Mouse (Mus musculus) embryo, embryonic 11 days (tissue): ENCODE results near the gene Tgfbr2.
"Not testable (repeated sequence)": the region's sequence is repeated elsewhere in the genome, so short reads cannot be mapped to it uniquely, and the experiment has no call there.

Experiments
- DNase-seq: peaks from one replicate; pipeline ENCODE4 v3.0.0-alpha.2; 2015

Tgfbr2 gene

DNA sequence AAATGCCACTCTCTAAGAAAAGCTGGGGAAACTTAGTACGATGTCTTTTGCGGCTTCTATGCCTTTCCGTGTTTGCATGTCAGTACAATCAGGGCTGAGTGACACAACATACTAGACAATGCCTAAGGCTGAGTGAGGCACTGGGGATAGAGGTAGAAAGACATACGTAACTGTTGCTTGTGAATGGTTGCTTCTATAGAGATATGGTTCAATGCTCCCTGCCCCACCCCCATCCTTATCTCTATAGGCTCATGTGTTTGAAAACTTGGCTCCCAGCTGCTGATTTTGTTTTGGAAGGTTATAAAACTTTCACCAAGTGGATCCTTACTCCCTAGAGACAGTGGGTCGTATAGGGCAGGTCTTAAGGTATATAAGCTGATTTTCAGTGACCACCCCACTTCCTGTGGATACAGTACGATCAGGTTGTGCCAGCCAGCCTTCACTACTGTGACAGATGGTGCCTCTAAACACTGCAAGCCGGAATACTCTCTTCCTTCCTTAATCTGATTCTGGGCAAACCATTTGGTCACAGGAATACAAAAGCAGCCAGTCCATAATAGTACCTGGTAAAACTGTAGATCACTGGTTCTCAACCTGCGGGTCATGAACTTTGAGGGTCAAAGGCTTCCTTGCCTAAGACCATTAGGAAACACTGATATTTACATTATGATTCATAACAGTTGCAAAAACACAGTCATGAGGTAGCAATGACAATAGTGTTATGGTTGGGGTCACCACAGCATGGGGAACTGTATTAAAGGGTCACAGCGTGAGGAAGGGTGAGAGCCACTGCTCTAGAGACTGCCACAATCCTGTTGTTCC lies 63.8 kb downstream of the Tgfbr2 start:
- DNase-seq = no peak

GRCm38 (mm10) chr9:116108729-116109128 lies 66.4 kb downstream of the Tgfbr2 start:
- DNase-seq = no peak

DNA sequence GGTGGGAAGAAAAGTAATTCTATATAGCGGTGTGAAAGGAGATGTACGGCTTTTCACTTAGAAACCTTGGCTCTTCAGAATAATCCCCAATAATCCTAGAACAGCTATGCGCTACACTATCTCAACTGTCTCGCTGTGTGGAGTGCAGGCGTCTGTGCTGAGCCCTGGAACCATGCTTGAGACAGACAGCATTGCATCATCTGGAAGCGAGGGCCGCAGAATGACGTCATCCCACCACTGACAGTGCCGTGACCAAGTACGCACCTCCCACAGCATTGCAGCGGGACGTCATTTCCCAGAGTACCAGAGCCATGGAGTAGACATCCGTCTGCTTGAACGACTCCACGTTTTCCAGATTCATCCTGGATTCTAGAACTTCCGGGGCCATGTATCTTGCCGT lies 70.4 kb downstream of the Tgfbr2 start:
- no peak for DNase-seq

GRCm38 (mm10) chr9:116101842-116102241 lies 73.3 kb downstream of the Tgfbr2 start:
- no peak for DNase-seq

- DNase-seq = no peak
These were observed 75.1 kb downstream of the Tgfbr2 start for GRCm38 (mm10) chr9:116100015-116100414.

DNA sequence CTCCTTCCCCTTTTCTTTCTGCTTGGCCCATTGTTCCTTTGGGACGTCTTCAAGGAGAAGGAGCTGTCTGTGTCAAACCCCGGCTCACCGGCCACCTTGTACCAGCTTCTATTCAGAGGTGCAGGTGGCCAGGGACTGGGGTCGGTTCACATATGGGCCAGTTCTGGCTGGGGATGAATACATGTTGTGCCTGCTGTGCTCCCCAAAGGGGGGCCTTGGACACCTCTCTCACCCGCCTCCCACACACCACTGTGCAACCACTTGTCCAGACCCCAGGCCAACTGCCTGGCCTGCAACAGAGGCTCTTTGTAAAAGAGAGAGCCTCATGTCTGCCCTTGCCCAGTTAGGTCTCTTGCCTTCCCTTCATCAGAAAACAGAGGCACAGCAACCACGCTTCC lies 75.6 kb downstream of the Tgfbr2 start:
- DNase-seq = no peak

DNA sequence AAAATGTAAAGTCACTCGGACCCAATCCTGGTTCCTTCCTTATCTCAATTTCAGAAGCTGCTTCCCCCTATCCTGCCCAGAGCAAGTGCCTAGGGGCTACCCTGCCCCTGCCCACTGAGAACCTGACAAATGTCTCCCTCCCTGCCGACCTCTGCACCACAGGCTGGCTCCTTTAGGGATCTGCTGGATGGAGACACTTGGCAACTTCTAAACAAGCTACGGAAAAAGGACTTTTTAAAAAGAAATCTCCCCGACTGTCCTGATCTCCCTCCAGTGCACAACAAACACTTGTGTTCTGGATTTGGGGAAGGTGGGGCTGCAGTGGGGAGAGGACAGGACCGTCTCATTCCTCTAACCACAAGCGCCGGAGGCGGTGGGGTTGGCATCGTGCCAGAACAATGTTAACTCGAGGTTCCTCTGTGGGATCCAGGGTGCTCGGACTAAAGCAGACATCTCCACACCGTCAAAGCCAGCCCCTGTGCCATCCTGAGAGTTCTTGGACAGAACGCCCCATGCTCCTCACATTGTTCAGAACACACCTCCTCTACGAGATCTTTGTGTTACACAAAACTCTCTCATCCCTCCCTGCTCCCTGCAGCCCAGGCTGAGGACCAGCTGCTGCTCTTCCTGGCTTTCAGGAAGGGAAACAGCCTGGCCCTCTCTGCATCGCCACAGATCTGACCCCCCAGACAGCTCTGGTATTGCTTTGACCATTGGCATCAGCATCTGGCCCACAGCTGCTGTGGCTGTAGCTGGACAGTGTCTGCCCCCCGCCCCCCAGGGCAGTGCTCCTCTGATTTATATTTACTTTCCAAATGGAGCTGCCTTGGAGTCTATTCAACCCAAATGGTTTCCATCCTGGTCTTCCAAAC lies 76.2 kb downstream of the Tgfbr2 start:
- DNase-seq = peak; percentile 54

DNA sequence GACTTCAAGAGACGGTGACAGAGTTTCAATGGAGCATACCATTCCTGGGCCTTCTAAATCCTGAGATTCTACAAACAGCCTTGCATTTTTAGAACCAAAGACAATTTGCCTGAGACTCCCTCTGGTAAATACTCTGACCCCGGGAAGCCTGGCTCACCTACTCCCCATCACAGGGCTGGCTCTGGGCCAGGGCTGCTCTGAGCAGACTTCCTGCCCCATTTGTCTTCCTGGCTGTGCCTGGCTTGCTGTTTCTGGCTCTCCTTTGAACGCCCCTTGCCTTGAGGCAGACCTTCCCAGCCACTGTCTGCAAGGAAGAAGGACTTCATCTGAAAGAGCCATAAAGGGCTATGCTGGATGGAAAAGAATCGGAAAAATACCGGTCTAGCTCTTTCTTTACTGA lies 83.2 kb downstream of the Tgfbr2 start:
- DNase-seq = peak; percentile 51

DNA sequence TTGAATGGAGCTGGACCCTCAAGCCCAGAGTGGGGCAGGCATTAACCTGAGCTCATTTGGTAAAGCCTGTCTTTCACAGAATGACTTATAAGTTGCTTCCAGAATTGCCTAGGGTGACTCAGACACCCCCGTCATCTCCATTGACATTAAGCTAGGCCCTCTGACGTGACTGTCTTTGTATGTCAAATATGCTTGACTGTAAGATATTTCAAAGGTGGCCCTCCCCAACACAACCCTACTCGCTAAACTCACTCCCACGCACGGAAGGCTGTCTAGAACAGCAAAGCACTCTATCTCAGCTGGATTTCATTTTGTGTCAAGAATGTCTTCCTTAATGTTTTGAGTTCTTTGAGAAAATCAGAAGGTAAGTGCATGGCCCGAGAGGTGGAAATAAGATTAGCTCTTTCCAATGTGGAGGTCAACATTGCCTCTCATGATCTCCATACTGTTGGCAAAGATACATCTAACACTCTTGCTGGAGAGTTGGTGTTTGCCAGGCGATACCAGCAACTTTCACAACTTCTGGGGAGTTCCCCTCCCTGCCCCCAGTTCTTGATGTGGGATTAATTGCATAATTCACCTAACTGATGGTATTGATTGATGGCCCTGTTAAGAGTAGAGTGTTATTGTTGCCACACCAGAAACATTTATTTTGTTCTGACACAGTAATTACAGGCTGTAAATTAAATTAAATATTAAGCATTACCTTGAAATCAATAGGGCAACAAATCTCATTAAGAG lies 83.9 kb downstream of the Tgfbr2 start:
- DNase-seq = no peak

DNA sequence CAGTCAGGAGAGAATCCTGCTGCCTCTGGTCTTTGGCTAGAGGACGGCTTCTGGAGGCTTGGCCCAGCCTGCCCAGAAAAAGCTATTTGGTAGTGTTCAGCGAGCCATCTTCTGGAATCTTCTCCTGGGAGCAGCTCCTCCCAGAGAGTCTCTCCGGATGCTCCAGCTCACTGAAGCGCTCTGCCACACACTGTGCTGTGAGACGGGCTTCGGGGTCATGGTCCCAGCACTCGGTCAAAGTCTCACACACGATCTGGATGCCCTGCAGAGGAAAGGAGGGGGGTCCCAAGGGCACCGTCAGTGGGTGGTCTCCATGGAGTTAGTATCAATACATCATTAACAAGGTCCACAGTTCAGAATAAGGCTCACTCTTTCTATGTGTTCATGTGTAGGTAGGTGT lies 84.9 kb downstream of the Tgfbr2 start:
- DNase-seq = no peak

DNA sequence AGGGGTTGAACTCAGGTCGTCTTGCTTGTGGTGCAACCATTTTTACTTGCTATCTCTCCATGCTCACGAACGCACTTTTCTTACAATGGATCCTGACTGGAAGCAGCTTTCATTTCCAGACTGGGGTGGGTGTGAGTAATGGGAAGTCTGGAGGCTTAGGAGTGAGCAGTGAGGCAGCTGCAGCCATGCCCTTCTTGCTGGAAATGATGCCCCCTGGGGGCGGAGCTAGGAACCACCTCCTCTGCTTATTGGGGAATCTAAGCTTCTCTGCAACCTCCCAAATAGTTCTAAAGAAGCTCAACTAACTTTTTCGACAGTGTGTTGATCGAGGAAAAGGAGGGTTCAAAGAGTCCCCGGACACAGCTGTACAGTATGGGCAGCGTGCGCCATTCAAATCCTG lies 86.2 kb downstream of the Tgfbr2 start:
- no peak for DNase-seq

GRCm38 (mm10) chr9:116087880-116088279 lies 87.3 kb downstream of the Tgfbr2 start:
- DNase-seq = peak; percentile 82

DNA sequence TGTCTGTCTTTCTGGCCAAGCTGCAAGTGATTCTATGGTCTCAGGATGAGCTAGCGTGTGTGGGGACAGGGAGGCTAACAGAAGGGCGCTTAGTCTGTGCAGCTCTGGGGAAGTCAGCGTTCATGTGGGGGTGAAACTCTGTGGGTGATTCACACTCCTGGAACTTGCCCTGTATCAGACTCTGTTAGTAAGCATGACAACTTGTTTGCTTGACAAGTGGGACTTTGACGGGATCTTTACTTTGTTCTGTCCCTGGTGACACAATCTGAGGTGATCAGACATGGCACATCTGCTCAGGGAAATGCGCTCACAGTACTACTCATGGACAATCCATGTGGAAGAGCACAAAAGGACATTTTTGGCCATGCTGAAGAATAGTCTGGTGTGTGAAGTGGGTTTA lies 87.9 kb downstream of the Tgfbr2 start:
- DNase-seq = no peak

- DNase-seq = no peak
These were observed 89.2 kb downstream of the Tgfbr2 start for GRCm38 (mm10) chr9:116085999-116086398.

DNA sequence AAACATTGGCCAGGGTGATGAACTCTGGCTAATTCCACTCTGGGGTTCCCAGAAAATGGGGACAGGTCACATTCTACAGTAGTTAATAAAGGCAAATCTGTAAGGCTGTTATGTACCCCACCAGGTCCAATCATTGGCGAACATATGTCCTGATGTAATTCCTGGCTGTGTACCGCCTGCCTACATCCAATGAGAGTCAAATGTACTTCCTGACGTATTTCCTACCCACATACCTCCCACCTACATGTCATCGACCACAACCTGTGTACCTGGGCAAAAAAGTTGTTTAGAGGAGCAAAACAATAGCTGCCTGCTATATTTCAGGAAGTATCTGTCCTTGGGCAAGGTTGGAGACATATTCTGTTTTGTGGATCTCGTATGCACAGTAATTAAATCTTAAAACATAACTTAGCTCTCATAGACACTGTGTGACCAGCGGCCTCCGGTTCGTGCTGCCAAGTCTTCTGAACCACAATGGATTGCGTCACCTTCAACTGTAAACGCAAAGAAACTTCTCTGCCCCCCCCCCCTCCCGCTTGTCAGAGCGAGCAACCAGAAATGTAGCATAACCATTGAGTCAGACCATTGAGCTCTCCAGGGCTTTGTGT lies 90.7 kb downstream of the Tgfbr2 start:
- DNase-seq = no peak

- DNase-seq = no peak
These were observed 91.3 kb downstream of the Tgfbr2 start for GRCm38 (mm10) chr9:116083726-116084323.

- DNase-seq = no peak
These were observed 91.9 kb downstream of the Tgfbr2 start for GRCm38 (mm10) chr9:116083300-116083699.

- DNase-seq = no peak
These were observed 93.4 kb downstream of the Tgfbr2 start for GRCm38 (mm10) chr9:116081781-116082180.

- DNase-seq = no peak
These were observed 97.7 kb downstream of the Tgfbr2 start for GRCm38 (mm10) chr9:116077419-116077818.

DNA sequence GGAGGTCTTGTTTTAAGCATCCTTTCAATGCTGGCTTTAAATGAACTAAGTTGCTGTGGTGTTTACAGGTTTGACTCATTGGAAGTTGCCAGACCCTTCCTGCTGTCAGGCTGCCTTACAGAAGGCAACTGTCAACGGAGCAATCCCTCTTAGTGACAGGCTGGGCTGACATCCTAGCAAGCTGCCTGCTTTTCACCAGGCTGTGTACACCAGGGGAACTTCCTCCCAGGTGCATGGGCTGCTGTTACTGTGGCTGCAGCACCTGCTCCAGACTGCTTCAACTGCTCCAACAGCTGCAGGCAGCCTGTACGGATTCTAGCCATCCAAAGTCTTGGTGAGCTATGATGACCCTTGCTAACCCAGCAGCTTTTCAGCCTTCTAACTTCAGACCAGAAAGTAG lies 98.2 kb downstream of the Tgfbr2 start:
- no peak for DNase-seq

DNA sequence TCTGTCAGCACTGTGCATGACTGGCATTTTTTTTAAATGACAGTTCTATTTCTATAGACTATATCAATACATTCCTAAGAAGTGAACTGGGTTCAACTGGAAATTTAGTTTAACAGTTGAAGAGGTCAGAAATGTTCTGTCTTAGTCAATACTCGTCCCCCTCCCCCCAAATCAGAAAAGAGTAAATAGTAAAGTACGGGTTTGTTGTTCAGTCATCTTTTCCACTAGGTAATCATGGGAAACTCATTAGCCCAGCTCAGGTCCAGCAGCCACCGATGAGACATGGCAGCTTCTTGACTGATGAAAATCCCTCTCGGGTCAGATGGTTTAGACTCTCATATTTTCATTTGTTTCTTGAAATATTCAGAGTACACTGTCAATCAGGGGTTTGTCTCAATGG lies 99.0 kb downstream of the Tgfbr2 start:
- no peak for DNase-seq

DNA sequence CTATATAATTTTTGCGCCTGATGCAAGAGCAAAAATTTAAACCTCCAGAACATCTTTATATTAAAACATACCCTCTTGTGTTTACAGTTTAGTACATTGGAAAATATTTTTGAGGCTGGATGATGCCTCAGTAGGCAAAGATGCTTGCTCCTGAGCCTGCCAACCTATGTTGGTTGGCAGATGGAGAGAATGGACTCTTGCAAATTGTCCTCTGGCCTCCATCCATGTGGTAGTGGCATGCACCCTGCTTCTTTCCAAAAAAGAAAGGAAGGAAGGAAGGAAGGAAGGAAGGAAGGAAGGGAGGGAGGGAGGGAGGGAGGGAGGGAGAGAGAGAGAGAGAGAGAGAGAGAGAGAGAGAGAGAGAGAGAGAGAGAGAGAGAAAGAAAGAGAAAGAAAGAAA lies 103.6 kb downstream of the Tgfbr2 start:
- not testable (repeated sequence) for DNase-seq

DNA sequence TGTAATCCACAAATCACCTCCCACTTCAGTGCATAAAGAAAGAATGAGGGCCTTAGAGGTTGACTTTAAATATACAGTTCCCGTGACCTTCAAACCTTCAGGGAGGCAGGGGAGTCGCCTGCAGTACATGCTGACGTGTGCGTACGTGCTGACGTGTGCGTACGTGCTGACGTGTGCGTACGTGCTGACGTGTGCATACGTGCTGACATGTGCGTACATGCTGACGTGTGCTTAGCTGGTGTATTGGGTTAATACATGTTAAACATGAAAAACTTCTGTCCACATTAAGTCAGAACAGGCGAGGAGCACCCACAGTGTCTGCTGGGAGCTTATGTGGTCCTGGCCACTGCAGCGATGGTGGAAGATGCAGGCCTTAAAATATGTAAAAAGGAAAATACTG lies 110.4 kb downstream of the Tgfbr2 start:
- no peak for DNase-seq
